Mouse (Mus musculus) kidney, postnatal 0 days (tissue): ENCODE measurements around the gene Olfr1013. TPM values are rescaled to one million over a fixed set of nuclear protein-coding genes. Genes with fewer than 3 reads are reported as not detected.
A peak's percentile ranks its signal among the peaks of the same experiment; 100 is the strongest.

ENCODE experiments used
- ATAC-seq: fragments of 200-750 bp; cut with Nextera tagmentation; replicated peaks from 2 replicates; pipeline ENCODE4 v1.8.0; 2017; ENCODE audit warnings: low read depth, moderate number of reproducible peaks, moderate TSS enrichment, moderate library complexity; ENCODE audit not compliant: low FRiP score
- DNase-seq: peaks from one replicate; pipeline ENCODE4 v3.0.0-alpha.2; 2016; ENCODE audit warnings: low spot score
- H3K27ac ChIP-seq: fragments of 300-500 bp; sonication (generic); 2 replicates; pipeline ENCODE4 v1.5.1; 2014; ENCODE audit warnings: mild to moderate bottlenecking
- H3K27me3 ChIP-seq: fragments of 300-500 bp; sonication (generic); 2 replicates; pipeline ENCODE4 v1.6.1; 2014; ENCODE audit warnings: low read length, mixed read lengths; ENCODE audit not compliant: insufficient read depth
- H3K36me3 ChIP-seq: fragments of 300-500 bp; sonication (generic); 2 replicates; pipeline ENCODE4 v1.6.1; 2014; ENCODE audit warnings: low read length, mixed read lengths; ENCODE audit not compliant: insufficient read depth
- H3K4me1 ChIP-seq: fragments of 300-500 bp; sonication (generic); replicated peaks from 2 replicates; pipeline ENCODE4 v1.6.1; 2014; ENCODE audit warnings: antibody characterized with exemption, low read length, mixed read lengths; ENCODE audit not compliant: insufficient read depth
- H3K4me2 ChIP-seq: fragments of 300-500 bp; sonication (generic); 2 replicates; pipeline ENCODE4 v1.6.1; 2014; ENCODE audit warnings: mild to moderate bottlenecking, low read length, moderate library complexity, mixed read lengths
- H3K4me3 ChIP-seq: fragments of 300-500 bp; sonication (generic); replicated peaks from 2 replicates; pipeline ENCODE4 v1.5.1; 2014; ENCODE audit warnings: low read depth, low read length
- H3K9ac ChIP-seq: fragments of 300-500 bp; sonication (generic); 2 replicates; pipeline ENCODE4 v1.6.1; 2014; ENCODE audit warnings: low read depth, low read length
- H3K9me3 ChIP-seq: fragments of 300-500 bp; sonication (generic); replicated peaks from 2 replicates; pipeline ENCODE4 v1.6.1; 2016; ENCODE audit warnings: low read length, inconsistent platforms, mixed read lengths
- CTCF ChIP-seq: IDR thresholded peaks from 2 replicates; pipeline ENCODE4 v1.5.1; 2016; ENCODE audit warnings: antibody characterized with exemption, low read depth, mild to moderate bottlenecking, moderate library complexity
- WGBS: fragments of 180-500 bp; shearing (Covaris S2); extraction: QIAGEN DNeasy Blood & Tissue Kit; methylation state at CpG from one replicate; pipeline ENCODE4 v1.1.7; 2014; 5-methylcytosine and 5-hydroxymethylcytosine counted together
- polyA plus RNA-seq: library from polyadenylated mRNA; unstranded; fragments of >200 nt; fragmentation: Nextera tagmentation; extraction: Ambion mirVana; gene quantifications from 2 replicates; pipeline ENCODE4 v1.2.1, GENCODE M21; 2015

The Olfr1013 gene
- polyA plus RNA-seq, result not detected in 2 replicates

GRCm38 (mm10) chr2:85766798-85767197 is at the start of gene Olfr1013:
TSS of gene Olfr1013 (plus strand) at chr2:85767098.
- H3K4me1 ChIP-seq, result no peaks in the 10 kb centered on the region
- H3K36me3 ChIP-seq, result no peaks in the 10 kb centered on the region
- no peaks in the 10 kb centered on the region for H3K9me3 ChIP-seq
- no peaks in the 10 kb centered on the region for H3K27me3 ChIP-seq
- no peak for TF ChIP-seq CTCF
- no peak within 1 kb of the TSS for H3K9ac ChIP-seq
- ATAC-seq (no peak), DNase-seq (no peak)
- no peak within 1 kb of the TSS for H3K4me3 ChIP-seq
- no peak within 1 kb of the TSS for H3K4me2 ChIP-seq
- H3K27ac ChIP-seq, result no peak within 1 kb of the TSS

GRCm38 (mm10) chr2:85725793-85726192 is 41.1 kb upstream of the Olfr1013 start:
- Histone ChIP-seq H3K36me3 (no peaks in the 10 kb centered on the region), H3K27me3 (no peaks in the 10 kb centered on the region), H3K4me1 (no peaks in the 10 kb centered on the region), H3K9ac (no peak overlapping the region), H3K9me3 (no peaks in the 10 kb centered on the region), H3K4me2 (no peak overlapping the region), H3K27ac (no peak overlapping the region), H3K4me3 (no peak overlapping the region)
- peak; percentile 85 for TF ChIP-seq CTCF
- WGBS, result 15% methylated on average over 3 of the region's 3 CpGs
- ATAC-seq (no peak), DNase-seq (peak; percentile 69)

GRCm38 (mm10) chr2:85753822-85754221 is 13.1 kb upstream of the Olfr1013 start:
- no peaks in the 10 kb centered on the region for H3K36me3 ChIP-seq
- H3K4me2 ChIP-seq, result no peak overlapping the region
- H3K4me3 ChIP-seq, result no peak overlapping the region
- no peaks in the 10 kb centered on the region for H3K27me3 ChIP-seq
- H3K4me1 ChIP-seq, result no peaks in the 10 kb centered on the region
- no peak overlapping the region for H3K27ac ChIP-seq
- no peak overlapping the region for H3K9ac ChIP-seq
- ATAC-seq (no peak), DNase-seq (no peak)
- WGBS, result 86% methylated on average over 4 of the region's 4 CpGs
- no peaks in the 10 kb centered on the region for H3K9me3 ChIP-seq
- no peak for TF ChIP-seq CTCF

- no peaks in the 10 kb centered on the region for H3K27me3 ChIP-seq
- H3K9ac ChIP-seq, result no peak within 1 kb of the TSS
- H3K27ac ChIP-seq, result no peak within 1 kb of the TSS
- no peak for ATAC-seq
- DNase-seq, result no peak
- H3K4me3 ChIP-seq, result no peak within 1 kb of the TSS
- WGBS, result 66% methylated on average over 1 of the region's 1 CpGs
- no peaks in the 10 kb centered on the region for H3K9me3 ChIP-seq
- TF ChIP-seq CTCF, result no peak
- H3K4me2 ChIP-seq, result no peak within 1 kb of the TSS
- no peaks in the 10 kb centered on the region for H3K36me3 ChIP-seq
- H3K4me1 ChIP-seq, result no peaks in the 10 kb centered on the region
These were observed 4.2 kb upstream of the Olfr1013 start, which contains the start of gene Olfr1012 for GRCm38 (mm10) chr2:85762666-85763065. TSS of gene Olfr1012 (minus strand) at chr2:85762766.

GRCm38 (mm10) chr2:85772413-85772812 is 5.5 kb downstream of the Olfr1013 start, which contains the start of gene Olfr1014:
TSS of gene Olfr1014 (plus strand) at chr2:85772713.
- H3K27me3 ChIP-seq, result no peaks in the 10 kb centered on the region
- H3K36me3 ChIP-seq, result no peaks in the 10 kb centered on the region
- H3K4me3 ChIP-seq, result no peak within 1 kb of the TSS
- no peak within 1 kb of the TSS for H3K27ac ChIP-seq
- no peaks in the 10 kb centered on the region for H3K9me3 ChIP-seq
- no peak within 1 kb of the TSS for H3K4me2 ChIP-seq
- TF ChIP-seq CTCF, result no peak
- H3K9ac ChIP-seq, result no peak within 1 kb of the TSS
- no peak for ATAC-seq
- H3K4me1 ChIP-seq, result no peaks in the 10 kb centered on the region
- DNase-seq, result no peak

- Histone ChIP-seq H3K27me3 (no peaks in the 10 kb centered on the region), H3K4me1 (no peaks in the 10 kb centered on the region), H3K4me2 (no peak within 1 kb of the TSS), H3K36me3 (no peaks in the 10 kb centered on the region), H3K27ac (no peak within 1 kb of the TSS), H3K4me3 (no peak within 1 kb of the TSS), H3K9ac (no peak within 1 kb of the TSS), H3K9me3 (no peaks in the 10 kb centered on the region)
- ATAC-seq (no peak), DNase-seq (no peak)
- no peak for TF ChIP-seq CTCF
These were observed 14.8 kb downstream of the Olfr1013 start, which contains the start of gene Olfr1015 for GRCm38 (mm10) chr2:85781717-85782116. TSS of gene Olfr1015 (plus strand) at chr2:85782017.

GRCm38 (mm10) chr2:85792331-85792730 is 25.4 kb downstream of the Olfr1013 start:
- no peak overlapping the region for H3K9ac ChIP-seq
- H3K9me3 ChIP-seq, result no peaks in the 10 kb centered on the region
- H3K4me2 ChIP-seq, result no peak overlapping the region
- ATAC-seq, result no peak
- no peak overlapping the region for H3K4me3 ChIP-seq
- no peak for TF ChIP-seq CTCF
- H3K27ac ChIP-seq, result no peak overlapping the region
- H3K27me3 ChIP-seq, result no peaks in the 10 kb centered on the region
- no peaks in the 10 kb centered on the region for H3K36me3 ChIP-seq
- 70% methylated on average over 2 of the region's 2 CpGs for WGBS
- no peak for DNase-seq
- H3K4me1 ChIP-seq, result no peaks in the 10 kb centered on the region
